Mouse (Mus musculus) heart, adult 18-20 months (tissue): ENCODE data around the gene Ccdc86. TPM values are rescaled to one million over a fixed set of nuclear protein-coding genes. Genes with fewer than 3 reads are reported as not detected.

Experiments used
- DNase-seq, 2 experiments: peaks; one replicate each; pipeline ENCODE4 v3.0.0; 2021 to 2022; ENCODE audit warnings: mixed read lengths in 1 of 2
- total RNA-seq, 2 experiments: library from RNA; stranded (reverse); gene quantifications; 2 replicates each; pipeline ENCODE4 v1.2.3; 2021

Gene Ccdc86
- total RNA-seq, 2 experiments from 2014 or later, result 6.5 TPM

GRCm38 (mm10) chr19:10909087-10909721 is 39.9 kb downstream of the Ccdc86 start:
- DNase-seq, result no peak

GRCm38 (mm10) chr19:10907891-10908290 is 41.2 kb downstream of the Ccdc86 start:
- DNase-seq, result peak; percentile 45 to 68

GRCm38 (mm10) chr19:10905728-10906000 is 43.4 kb downstream of the Ccdc86 start:
- DNase-seq, result no peak

GRCm38 (mm10) chr19:10904927-10905727 is 43.9 kb downstream of the Ccdc86 start:
- DNase-seq, result peak; percentile 81 to 90

GRCm38 (mm10) chr19:10904512-10904911 is 44.6 kb downstream of the Ccdc86 start:
- DNase-seq, result no peak

GRCm38 (mm10) chr19:10901046-10901445 is 48.0 kb downstream of the Ccdc86 start:
- no peak for DNase-seq

GRCm38 (mm10) chr19:10900315-10900714 is 48.8 kb downstream of the Ccdc86 start:
- DNase-seq, result peak; percentile 76 to 77

GRCm38 (mm10) chr19:10897491-10897890 is 51.6 kb downstream of the Ccdc86 start:
- peak in 1 of 2 experiments; percentile 33 for DNase-seq

- DNase-seq, result peak in 1 of 2 experiments; percentile 42
These were observed 52.2 kb downstream of the Ccdc86 start for GRCm38 (mm10) chr19:10896849-10897248.

- DNase-seq, result no peak
These were observed 53.4 kb downstream of the Ccdc86 start for GRCm38 (mm10) chr19:10895708-10896107.

GRCm38 (mm10) chr19:10895016-10895528 is 54.0 kb downstream of the Ccdc86 start, which contains the start of gene Prpf19:
Gene Prpf19 (plus strand): TSS chr19:10895231.
- DNase-seq, result peak; percentile 98

- no peak for DNase-seq
These were observed 56.9 kb downstream of the Ccdc86 start for GRCm38 (mm10) chr19:10892201-10892600.

Other genes with a start within 250 kb of the Ccdc86 start
- 1 to 10 TPM in 1 of 2 experiments, not detected in 1; 1.1 TPM for gene Cd5, start 210.3 kb downstream of the Ccdc86 start, total RNA-seq
- 1 to 10 TPM in 1 of 2 experiments, under 1 TPM in 1; 0.17 to 1.2 TPM for gene Cd6, start 119.2 kb downstream of the Ccdc86 start, total RNA-seq
- gene Slc15a3, start 109.5 kb downstream of the Ccdc86 start, total RNA-seq, result 1 to 10 TPM; 2.1 TPM
- 10 to 100 TPM; 10.1 to 10.3 TPM for gene Tmem132a, start 79.3 kb downstream of the Ccdc86 start, total RNA-seq
- gene Tmem109, start 67.3 kb downstream of the Ccdc86 start, total RNA-seq, result 100 to 1,000 TPM; 104 to 113 TPM
- gene Prpf19, start 54.0 kb downstream of the Ccdc86 start, total RNA-seq, result 100 to 1,000 TPM; 237 to 251 TPM
- not detected for gene Zp1, start 28.6 kb downstream of the Ccdc86 start, total RNA-seq
- gene Ptgdr2, start 12.1 kb downstream of the Ccdc86 start, total RNA-seq, result not detected
- gene Ms4a10, start 25.4 kb upstream of the Ccdc86 start, total RNA-seq, result not detected
- not detected for gene Ms4a15, start 44.0 kb upstream of the Ccdc86 start, total RNA-seq
- gene Ms4a18, start 68.8 kb upstream of the Ccdc86 start, total RNA-seq, result not detected
- 1 to 10 TPM; 2.0 to 2.1 TPM for gene Ms4a8a, start 131.8 kb upstream of the Ccdc86 start, total RNA-seq
- not detected for gene 1700017D01Rik, start 181.6 kb upstream of the Ccdc86 start, total RNA-seq
- not detected for gene 1700025F22Rik, start 216.1 kb upstream of the Ccdc86 start, total RNA-seq
- gene Ms4a13, start 247.5 kb upstream of the Ccdc86 start, total RNA-seq, result not detected